15 mouse cellular contexts compared by ENCODE assay signal in genomic region chr6:7003085-7003484, GRCm38 (mm10). TPM values are rescaled to one million over a fixed set of nuclear protein-coding genes. Genes with fewer than 3 reads are reported as not detected.
DNase-seq lines count a peak whose midpoint lies in the region; ATAC-seq and TF ChIP-seq lines count a peak whose summit lies in the region.
"Had no signal": no experiment of that assay in that cellular context is flagged by ENCODE, and none has a peak within 500 bp of the region (broad histone marks: within the 10 kb centered on the region; RNA-seq: fewer than 3 reads in every experiment).

No protein-coding gene starts in this region.

- TF ChIP-seq CTCF in hindbrain, postnatal 0 days (IDR thresholded peaks at IDR 0.05; ENCODE audit: low read depth): peak; percentile 32

- H3K36me3 ChIP-seq in hindbrain, postnatal 0 days (ENCODE audit: insufficient read depth, low read length): no peaks in the 10 kb centered on the region
- H3K36me3 ChIP-seq in hindbrain, embryonic 12.5 days: no peaks in the 10 kb centered on the region
- H3K36me3 ChIP-seq in neural tube, embryonic 12.5 days: no peaks in the 10 kb centered on the region
- H3K36me3 ChIP-seq: G1E; hindbrain, embryonic 13.5 days had no signal

- no peak overlapping the region for H3K9ac ChIP-seq in hindbrain, postnatal 0 days (replicated peaks; ENCODE audit: low read length)
- H3K9ac ChIP-seq in hindbrain, embryonic 12.5 days: no peak overlapping the region
- H3K9ac ChIP-seq in neural tube, embryonic 12.5 days: no peak overlapping the region
- H3K9ac ChIP-seq: hindbrain, embryonic 13.5 days; liver, embryonic 14.5 days had no signal

- H3K27ac ChIP-seq in hindbrain, postnatal 0 days: no peak overlapping the region
- no peak overlapping the region for H3K27ac ChIP-seq in hindbrain, embryonic 12.5 days
- H3K27ac ChIP-seq in neural tube, embryonic 12.5 days: no peak overlapping the region
- H3K27ac ChIP-seq: hindbrain, embryonic 13.5 days; liver, embryonic 14.5 days; macrophage had no signal

- WGBS in hindbrain, postnatal 0 days: 59% methylated on average over 4 of the region's 4 CpGs
- 72% methylated on average over 4 of the region's 4 CpGs for WGBS in hindbrain, embryonic 12.5 days
- WGBS in neural tube, embryonic 12.5 days: 80% methylated on average over 3 of the region's 4 CpGs

- no peak overlapping the region for H3K4me3 ChIP-seq in hindbrain, postnatal 0 days (ENCODE audit: low read length)
- H3K4me3 ChIP-seq in hindbrain, embryonic 12.5 days: no peak overlapping the region
- no peak overlapping the region for H3K4me3 ChIP-seq in neural tube, embryonic 12.5 days
- H3K4me3 ChIP-seq: hindbrain, embryonic 13.5 days had no signal

- DNase-seq in embryo, embryonic 10.5 days (ENCODE audit: low spot score): peak; percentile 15
- no peak for DNase-seq in embryo, embryonic 9.5 days (ENCODE audit: extremely low spot score)
- DNase-seq in hindbrain, postnatal 0 days (ENCODE audit: low spot score): peak; percentile 46
- no peak for DNase-seq in neural tube, embryonic 10.5 days (ENCODE audit: extremely low spot score, low spot score)
- DNase-seq in cerebellum, adult 11 months: no peak
- DNase-seq in adrenal gland, postnatal 14 days: no peak
- DNase-seq: cerebellum, postnatal 36 days; layer of hippocampus, adult 9-11 months; spleen, adult 18-20 months had no signal

- no peaks in the 10 kb centered on the region for H3K27me3 ChIP-seq in hindbrain, postnatal 0 days (ENCODE audit: insufficient read depth, low read length)
- no peaks in the 10 kb centered on the region for H3K27me3 ChIP-seq in hindbrain, embryonic 12.5 days
- H3K27me3 ChIP-seq in neural tube, embryonic 12.5 days (replicated peaks): no peaks in the 10 kb centered on the region
- H3K27me3 ChIP-seq: hindbrain, embryonic 13.5 days had no signal

- H3K4me1 ChIP-seq in hindbrain, postnatal 0 days (ENCODE audit: insufficient read depth, low read length): no peaks in the 10 kb centered on the region
- H3K4me1 ChIP-seq in hindbrain, embryonic 12.5 days: no peaks in the 10 kb centered on the region
- H3K4me1 ChIP-seq in neural tube, embryonic 12.5 days: no peaks in the 10 kb centered on the region
- H3K4me1 ChIP-seq: hindbrain, embryonic 13.5 days had no signal

- H3K4me2 ChIP-seq in hindbrain, postnatal 0 days (ENCODE audit: low read depth, low read length): no peak overlapping the region
- H3K4me2 ChIP-seq in hindbrain, embryonic 12.5 days (replicated peaks): no peak overlapping the region
- H3K4me2 ChIP-seq in neural tube, embryonic 12.5 days (replicated peaks): no peak overlapping the region
- H3K4me2 ChIP-seq: hindbrain, embryonic 13.5 days had no signal

- ATAC-seq in hindbrain, postnatal 0 days: no peak
- no peak for ATAC-seq in hindbrain, embryonic 12.5 days (ENCODE audit: low FRiP score)
- ATAC-seq in neural tube, embryonic 12.5 days (ENCODE audit: low FRiP score, low read depth): 0 out of 2 replicates have a peak, but pooled peaks have one; percentile 44

- H3K9me3 ChIP-seq in hindbrain, postnatal 0 days (ENCODE audit: low read length): no peaks in the 10 kb centered on the region
- no peaks in the 10 kb centered on the region for H3K9me3 ChIP-seq in hindbrain, embryonic 12.5 days (replicated peaks)
- no peaks in the 10 kb centered on the region for H3K9me3 ChIP-seq in neural tube, embryonic 12.5 days
- H3K9me3 ChIP-seq: G1E; hindbrain, embryonic 13.5 days had no signal

RNA-seq across cellular contexts. Expression of gene Sdhaf3, which starts 47.3 kb away (rescaled TPM):
- 2.9 and 4.6 TPM in 2 replicates for total RNA-seq in hindbrain, postnatal 0 days (2014; rRNA removed)
- polyA plus RNA-seq in hindbrain, postnatal 0 days (2015; fragmentation: Nextera tagmentation; extraction: Ambion mirVana): 5.5 and 5.7 TPM in 2 replicates
- polyA plus RNA-seq in hindbrain, embryonic 12.5 days (2016; fragmentation: Nextera tagmentation; extraction: Ambion mirVana): 6.5 and 7.9 TPM in 2 replicates
- 6.6 TPM in 2 replicates for polyA plus RNA-seq in neural tube, embryonic 12.5 days (2016; fragmentation: Nextera tagmentation; extraction: Ambion mirVana)
- 5.8 and 5.9 TPM in 2 replicates for total RNA-seq in adrenal gland, postnatal 14 days (2021)

Comparison
In these comparisons a context has a peak if more than half of its experiments do, and no peak if none do; other contexts are left out.
1. DNase-seq: peak in embryo, embryonic 10.5 days (single experiment) and hindbrain, postnatal 0 days (single experiment); none in embryo, embryonic 9.5 days (single experiment), neural tube, embryonic 10.5 days (single experiment), cerebellum, adult 11 months (single experiment) and adrenal gland, postnatal 14 days (single experiment).